Mouse (Mus musculus): ENCODE measurements around the gene Elavl4. TPM values are rescaled to one million over a fixed set of nuclear protein-coding genes. Genes with fewer than 3 reads are reported as not detected.

Gene Elavl4
- polyA plus RNA-seq, 1 experiment from 2014 or later, result 90.4 TPM

Other genes with a start within 250 kb of the Elavl4 start
- 0.24 and 1.0 TPM in 2 replicates for gene Agbl4, start 45.8 kb upstream of the Elavl4 start, polyA plus RNA-seq (2016; fragmentation: Nextera tagmentation; extraction: Ambion mirVana)